Mouse (Mus musculus) liver, embryonic 15.5 days (tissue): ENCODE data around the gene Adi1. TPM values are rescaled to one million over a fixed set of nuclear protein-coding genes. Genes with fewer than 3 reads are reported as not detected.

ENCODE experiments used
- ATAC-seq: fragments of 200-750 bp; cut with Nextera tagmentation; 2 replicates; pipeline ENCODE4 v1.8.0; 2017; ENCODE audit warnings: moderate number of reproducible peaks, mild to moderate bottlenecking, moderate library complexity; ENCODE audit not compliant: insufficient read depth
- H3K27ac ChIP-seq: fragments of 300-500 bp; sonication (generic); replicated peaks from 2 replicates; pipeline ENCODE4 v1.5.1; 2015; ENCODE audit warnings: mild to moderate bottlenecking, inconsistent platforms
- H3K27me3 ChIP-seq: fragments of 300-500 bp; sonication (generic); 2 replicates; pipeline ENCODE4 v1.6.1; 2015; ENCODE audit warnings: mild to moderate bottlenecking, inconsistent platforms
- H3K36me3 ChIP-seq: fragments of 300-500 bp; sonication (generic); replicated peaks from 2 replicates; pipeline ENCODE4 v1.6.1; 2015; ENCODE audit warnings: moderate library complexity, mild to moderate bottlenecking, inconsistent platforms
- H3K4me1 ChIP-seq: fragments of 300-500 bp; sonication (generic); replicated peaks from 2 replicates; pipeline ENCODE4 v1.6.1; 2015; ENCODE audit warnings: inconsistent platforms
- H3K4me2 ChIP-seq: fragments of 300-500 bp; sonication (generic); 2 replicates; pipeline ENCODE4 v1.6.1; 2015; ENCODE audit warnings: moderate library complexity, mild to moderate bottlenecking, inconsistent platforms
- H3K4me3 ChIP-seq: fragments of 300-500 bp; sonication (generic); replicated peaks from 2 replicates; pipeline ENCODE4 v1.5.1; 2015; ENCODE audit warnings: mild to moderate bottlenecking, inconsistent platforms
- H3K9ac ChIP-seq: fragments of 300-500 bp; sonication (generic); 2 replicates; pipeline ENCODE4 v1.6.1; 2015; ENCODE audit warnings: moderate library complexity, mild to moderate bottlenecking, inconsistent platforms
- H3K9me3 ChIP-seq: fragments of 300-500 bp; sonication (generic); replicated peaks from 2 replicates; pipeline ENCODE4 v1.6.1; 2016; ENCODE audit warnings: inconsistent platforms
- WGBS: fragments of 180-500 bp; shearing (Covaris S2); methylation state at CpG from one replicate; pipeline ENCODE4 v1.1.7; 2015; ENCODE audit warnings: mixed read lengths; ENCODE audit not compliant: insufficient replicate concordance; 5-methylcytosine and 5-hydroxymethylcytosine counted together
- microRNA-seq: library from miRNA; unstranded; fragments of <30 nt; microRNA quantifications from one replicate; pipeline ENCODE4, GENCODE M21; 2016
- polyA plus RNA-seq: library from polyadenylated mRNA; unstranded; fragments of >200 nt; fragmentation: Nextera tagmentation; extraction: Ambion mirVana; gene quantifications from 2 replicates; pipeline ENCODE4 v1.2.1, GENCODE M21; 2015

The Adi1 gene
- polyA plus RNA-seq, 1 experiment from 2014 or later: 53.4 TPM

- Histone ChIP-seq H3K9me3 (no peaks in the 10 kb centered on the region), H3K36me3 (peaks cover 66% of the 10 kb centered on the region), H3K9ac (no peak overlapping the region), H3K4me2 (no peak overlapping the region), H3K27ac (no peak overlapping the region), H3K4me1 (0 out of 2 replicates have a peak, but pooled peaks cover 5% of the 10 kb centered on the region), H3K27me3 (no peaks in the 10 kb centered on the region), H3K4me3 (no peak overlapping the region)
- ATAC-seq: peak; percentile 37; the same call in 1 of the 2 replicates
- 56% methylated on average over 24 of the region's 24 CpGs for WGBS
These were observed 40.0 kb downstream of the Adi1 start for GRCm38 (mm10) chr12:28714822-28715632.

DNA sequence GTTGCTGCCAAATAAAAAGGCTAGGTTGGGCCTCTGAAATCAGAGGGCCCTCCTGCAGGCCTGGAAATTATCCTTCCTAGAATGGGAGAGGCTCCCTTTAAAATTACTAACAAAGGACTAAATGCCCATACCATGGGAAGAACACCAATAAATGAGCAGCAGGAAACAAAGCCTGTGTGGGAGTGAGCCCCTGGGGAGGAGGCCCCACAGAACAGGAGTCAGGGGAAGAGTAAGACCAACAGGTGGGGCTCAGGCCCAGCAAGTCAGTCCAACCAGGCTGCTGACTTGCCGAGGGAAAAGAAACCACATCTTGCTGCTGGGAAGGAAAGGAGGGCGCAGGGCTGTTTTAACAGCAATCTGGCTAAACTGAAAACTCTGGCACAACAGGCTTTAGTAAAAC, 42.0 kb downstream of the Adi1 start:
- H3K9me3 ChIP-seq: no peaks in the 10 kb centered on the region
- H3K4me2 ChIP-seq: no peak overlapping the region
- 0 out of 2 replicates have a peak, but pooled peaks cover 5% of the 10 kb centered on the region for H3K4me1 ChIP-seq
- H3K4me3 ChIP-seq: no peak overlapping the region
- no peak overlapping the region for H3K9ac ChIP-seq
- no peak overlapping the region for H3K27ac ChIP-seq
- 67% methylated on average over 2 of the region's 2 CpGs for WGBS
- ATAC-seq: no peak
- peaks cover 66% of the 10 kb centered on the region for H3K36me3 ChIP-seq
- H3K27me3 ChIP-seq: no peaks in the 10 kb centered on the region

DNA sequence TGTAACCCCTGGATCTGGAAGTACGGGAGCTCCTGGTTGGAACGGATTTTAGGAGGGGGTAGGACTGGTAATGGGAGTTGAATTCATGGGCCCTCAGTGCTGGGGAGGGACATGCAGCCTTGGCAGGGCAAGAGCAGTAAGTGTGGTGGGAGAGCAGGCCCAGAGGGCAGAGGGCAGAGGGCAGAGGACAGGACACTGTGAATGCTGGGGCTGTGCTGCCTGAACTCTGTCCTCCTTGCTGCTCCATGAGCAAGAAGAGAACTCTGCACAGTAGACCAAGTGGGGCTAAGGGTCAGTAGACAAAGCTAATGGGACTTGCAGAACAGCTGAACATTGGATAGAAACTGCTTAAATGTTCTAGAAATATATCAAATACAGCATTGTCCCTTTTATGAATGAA, 43.1 kb downstream of the Adi1 start:
- H3K27me3 ChIP-seq: no peaks in the 10 kb centered on the region
- ATAC-seq: no peak
- H3K9ac ChIP-seq: no peak overlapping the region
- H3K36me3 ChIP-seq: peaks cover 64% of the 10 kb centered on the region
- 0 out of 2 replicates have a peak, but pooled peaks cover 5% of the 10 kb centered on the region for H3K4me1 ChIP-seq
- H3K4me2 ChIP-seq: no peak overlapping the region
- no peaks in the 10 kb centered on the region for H3K9me3 ChIP-seq
- no peak overlapping the region for H3K4me3 ChIP-seq
- H3K27ac ChIP-seq: no peak overlapping the region
- WGBS: 82% methylated on average over 2 of the region's 2 CpGs

GRCm38 (mm10) chr12:28724366-28724765, 49.3 kb downstream of the Adi1 start:
- no peak overlapping the region for H3K9ac ChIP-seq
- H3K4me2 ChIP-seq: no peak overlapping the region
- WGBS: 71% methylated on average over 3 of the region's 3 CpGs

GRCm38 (mm10) chr12:28726204-28726603, 51.2 kb downstream of the Adi1 start:
- no peak overlapping the region for H3K4me2 ChIP-seq
- no peak overlapping the region for H3K27ac ChIP-seq
- H3K27me3 ChIP-seq: no peaks in the 10 kb centered on the region
- H3K4me1 ChIP-seq: no peaks in the 10 kb centered on the region
- no peaks in the 10 kb centered on the region for H3K9me3 ChIP-seq
- H3K4me3 ChIP-seq: no peak overlapping the region
- 71% methylated on average over 4 of the region's 4 CpGs for WGBS
- no peak overlapping the region for H3K9ac ChIP-seq
- no peak for ATAC-seq
- H3K36me3 ChIP-seq: peaks cover 24% of the 10 kb centered on the region

More at GRCm38 (mm10) chr12:28724366-28724765, 49.3 kb downstream of the Adi1 start:
- Histone ChIP-seq H3K27ac (no peak overlapping the region), H3K4me1 (no peaks in the 10 kb centered on the region), H3K27me3 (no peaks in the 10 kb centered on the region), H3K9me3 (no peaks in the 10 kb centered on the region), H3K4me3 (no peak overlapping the region), H3K36me3 (peaks cover 36% of the 10 kb centered on the region)
- no peak for ATAC-seq

DNA sequence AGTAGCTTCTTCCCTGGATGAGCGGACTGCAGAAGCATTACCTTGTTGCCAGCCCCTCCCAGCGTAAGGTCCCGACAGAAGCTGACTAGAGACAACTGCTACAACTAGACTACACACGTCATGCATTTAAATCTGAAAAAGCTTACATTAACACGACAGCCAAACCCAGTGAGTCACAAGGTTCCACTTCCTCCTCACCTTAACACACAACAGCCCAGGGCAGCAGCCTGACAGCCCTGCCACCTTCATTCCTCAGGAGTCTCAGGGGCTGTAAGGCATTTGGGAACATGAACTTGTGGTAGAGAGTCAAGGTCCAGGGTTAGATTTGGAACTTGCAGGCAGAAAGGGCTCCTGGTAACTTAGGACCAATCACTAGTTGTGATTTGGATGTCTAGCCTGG, 52.0 kb downstream of the Adi1 start:
- Histone ChIP-seq H3K9ac (no peak overlapping the region), H3K36me3 (peaks cover 23% of the 10 kb centered on the region), H3K4me2 (no peak overlapping the region), H3K4me1 (no peaks in the 10 kb centered on the region), H3K27me3 (no peaks in the 10 kb centered on the region), H3K4me3 (no peak overlapping the region), H3K9me3 (no peaks in the 10 kb centered on the region), H3K27ac (no peak overlapping the region)
- 79% methylated on average over 5 of the region's 5 CpGs for WGBS
- no peak for ATAC-seq

Small RNA genes within 50 kb of the gene (microRNA-seq; reads per million reads assigned to microRNA genes)
- not detected for gene Mir6937

Other genes starting within 250 kb of the Adi1 start
- 0.08 TPM in 1 of 2 replicates, not detected in the other for gene Dcdc2c, start 122.8 kb upstream of the Adi1 start, polyA plus RNA-seq
- not detected in 2 replicates for gene Allc, start 92.7 kb upstream of the Adi1 start, polyA plus RNA-seq
- 15.6 and 17.8 TPM in 2 replicates for gene Colec11, start 51.9 kb upstream of the Adi1 start, polyA plus RNA-seq
- gene Rps7, start 39.3 kb upstream of the Adi1 start, polyA plus RNA-seq: 293 and 369 TPM in 2 replicates
- gene Rnaseh1, start 25.6 kb upstream of the Adi1 start, polyA plus RNA-seq: 10.8 and 11.7 TPM in 2 replicates
- 16.7 and 18.1 TPM in 2 replicates for gene Trappc12, start 75.2 kb downstream of the Adi1 start, polyA plus RNA-seq
- 27.1 and 31.7 TPM in 2 replicates for gene Eipr1, start 76.6 kb downstream of the Adi1 start, polyA plus RNA-seq